Mouse (Mus musculus): ENCODE results near the gene Gpkow.

Gpkow gene

GRCm38 (mm10) chrX:7696954-7697381 is at the start of gene Gpkow:
Gene Gpkow (plus strand): TSS chrX:7697131.
- peak; percentile 69 to 74 for DNase-seq (ENCODE audit: low spot score in 2 of 2)

- DNase-seq (ENCODE audit: low spot score in 2 of 2) = peak; percentile 67 to 82
These were observed 48.1 kb upstream of the Gpkow start for GRCm38 (mm10) chrX:7648671-7649304.

- no peak for DNase-seq (ENCODE audit: low spot score in 2 of 2)
These were observed 39.7 kb upstream of the Gpkow start, which contains the start of gene Prickle3 for GRCm38 (mm10) chrX:7657221-7657639. Gene Prickle3 (plus strand): TSS chrX:7657260.

GRCm38 (mm10) chrX:7658031-7658784 is 38.7 kb upstream of the Gpkow start:
- no peak for DNase-seq (ENCODE audit: low spot score in 2 of 2)

- no peak for DNase-seq (ENCODE audit: low spot score in 2 of 2)
These were observed 37.9 kb upstream of the Gpkow start for GRCm38 (mm10) chrX:7658785-7659589.

- no peak for DNase-seq (ENCODE audit: low spot score in 2 of 2)
These were observed 35.8 kb upstream of the Gpkow start for GRCm38 (mm10) chrX:7661086-7661485.

- no peak for DNase-seq (ENCODE audit: low spot score in 2 of 2)
These were observed 34.0 kb upstream of the Gpkow start for GRCm38 (mm10) chrX:7662936-7663335.

GRCm38 (mm10) chrX:7664791-7665190 is 32.1 kb upstream of the Gpkow start:
- DNase-seq (ENCODE audit: low spot score in 2 of 2) = no peak

- no peak for DNase-seq (ENCODE audit: low spot score in 2 of 2)
These were observed 31.0 kb upstream of the Gpkow start for GRCm38 (mm10) chrX:7665739-7666502.

- peak; percentile 20 to 26 for DNase-seq (ENCODE audit: low spot score in 2 of 2)
These were observed 26.5 kb upstream of the Gpkow start for GRCm38 (mm10) chrX:7670390-7670881.

- no peak for DNase-seq (ENCODE audit: low spot score in 2 of 2)
These were observed 25.9 kb upstream of the Gpkow start, which contains the start of gene Plp2 for GRCm38 (mm10) chrX:7670921-7671623. Gene Plp2 (minus strand): TSS chrX:7671390.

GRCm38 (mm10) chrX:7672739-7673138 is 24.2 kb upstream of the Gpkow start:
- no peak for DNase-seq (ENCODE audit: low spot score in 2 of 2)

GRCm38 (mm10) chrX:7673578-7674281 is 23.2 kb upstream of the Gpkow start:
- peak; percentile 33 to 34 for DNase-seq (ENCODE audit: low spot score in 2 of 2)

GRCm38 (mm10) chrX:7674284-7675000 is 22.5 kb upstream of the Gpkow start:
- DNase-seq (ENCODE audit: low spot score in 2 of 2) = peak; percentile 23

GRCm38 (mm10) chrX:7675001-7675380 is 21.9 kb upstream of the Gpkow start:
- no peak for DNase-seq (ENCODE audit: low spot score in 2 of 2)

- DNase-seq (ENCODE audit: low spot score in 2 of 2) = no peak
These were observed 17.9 kb upstream of the Gpkow start for GRCm38 (mm10) chrX:7678986-7679385.

- DNase-seq (ENCODE audit: low spot score in 2 of 2) = peak; percentile 74 to 89
These were observed 17.4 kb upstream of the Gpkow start for GRCm38 (mm10) chrX:7679405-7680056.

GRCm38 (mm10) chrX:7680057-7680412 is 16.9 kb upstream of the Gpkow start:
- no peak for DNase-seq (ENCODE audit: low spot score in 2 of 2)

GRCm38 (mm10) chrX:7680864-7681263 is 16.1 kb upstream of the Gpkow start, which contains the start of gene Magix:
Gene Magix (minus strand): TSS chrX:7681251.
- no peak for DNase-seq (ENCODE audit: low spot score in 2 of 2)

All from thymus, postnatal 10 days (tissue).